23 mouse cellular contexts compared by ENCODE assay signal in genomic region chr19:48079718-48080117, GRCm38 (mm10).
DNase-seq lines count a peak whose midpoint lies in the region; ATAC-seq and TF ChIP-seq lines count a peak whose summit lies in the region.
"Had no signal": no experiment of that assay in that cellular context is flagged by ENCODE, and none has a peak within 500 bp of the region (broad histone marks: within the 10 kb centered on the region; RNA-seq: fewer than 3 reads in every experiment).

No protein-coding gene starts in this region.

- H3K27me3 ChIP-seq in limb, embryonic 13.5 days: peaks cover 7% of the 10 kb centered on the region
- H3K27me3 ChIP-seq: heart, embryonic 12.5 days; hindbrain, embryonic 15.5 days; neural tube, embryonic 12.5 days had no signal

- H3K4me2 ChIP-seq in limb, embryonic 13.5 days (replicated peaks): no peak overlapping the region
- H3K4me2 ChIP-seq: heart, embryonic 12.5 days; hindbrain, embryonic 15.5 days; liver, embryonic 11.5 days; neural tube, embryonic 12.5 days had no signal

- TF ChIP-seq POLR2A in brain, embryonic 14.5 days (IDR thresholded peaks at IDR 0.05; ENCODE audit: borderline replicate concordance, extremely low read depth, insufficient read depth, insufficient read length, poor library complexity, severe bottlenecking): no peak

- H3K27ac ChIP-seq in limb, embryonic 13.5 days: peak overlapping the region; percentile 52
- H3K27ac ChIP-seq: forebrain, embryonic 10.5 days; gastrocnemius, adult 2 months; hindbrain, embryonic 15.5 days; macrophage; midbrain, embryonic 10.5 days; neural tube, embryonic 12.5 days had no signal

- H3K36me3 ChIP-seq in limb, embryonic 13.5 days: no peaks in the 10 kb centered on the region
- H3K36me3 ChIP-seq: forebrain, embryonic 10.5 days; G1E; heart, embryonic 12.5 days; hindbrain, embryonic 15.5 days; midbrain, embryonic 10.5 days; neural tube, embryonic 12.5 days had no signal

- DNase-seq in heart, postnatal 4 days: peak; percentile 6
- DNase-seq in heart, adult 18-20 months: no peak
- DNase-seq in brain, embryonic 14.5 days (ENCODE audit: low read depth): peak; percentile 32
- DNase-seq in lung, postnatal 14 days: peak; percentile 26
- DNase-seq in layer of hippocampus, postnatal 36 days: no peak
- no peak for DNase-seq in cerebellum, postnatal 4 days (ENCODE audit: low spot score in 2 of 2)
- DNase-seq in left cerebral cortex, postnatal 25 days (ENCODE audit: low spot score in 2 of 2): no peak
- DNase-seq: cerebellum, adult 8-10 months; embryo, embryonic 11 days; forebrain, postnatal 0 days; gastrocnemius, adult 2 months; right cerebral cortex, postnatal 4 days had no signal

- peak; percentile 62; the same call in 1 of the 2 replicates for ATAC-seq in limb, embryonic 13.5 days (ENCODE audit: low FRiP score, low read depth)
- ATAC-seq: activated CD4-positive, CD25-positive, alpha-beta regulatory T cell, adult 4 months; forebrain, postnatal 0 days; intestine, embryonic 16.5 days had no signal

- TF ChIP-seq CTCF in brain, embryonic 14.5 days (IDR thresholded peaks at IDR 0.05; ENCODE audit: borderline replicate concordance, extremely low read depth, insufficient read depth, insufficient read length): no peak

- H3K4me3 ChIP-seq in limb, embryonic 13.5 days: no peak overlapping the region
- H3K4me3 ChIP-seq: forebrain, embryonic 10.5 days; gastrocnemius, adult 2 months; heart, embryonic 12.5 days; hindbrain, embryonic 15.5 days; midbrain, embryonic 10.5 days; neural tube, embryonic 12.5 days had no signal

- WGBS in limb, embryonic 13.5 days: 50% methylated on average over 3 of the region's 3 CpGs

- no peak overlapping the region for H3K9ac ChIP-seq in limb, embryonic 13.5 days
- H3K9ac ChIP-seq: forebrain, postnatal 0 days; heart, embryonic 12.5 days; hindbrain, embryonic 15.5 days; neural tube, embryonic 12.5 days had no signal

- H3K4me1 ChIP-seq in limb, embryonic 13.5 days: peaks cover 39% of the 10 kb centered on the region
- H3K4me1 ChIP-seq: heart, embryonic 12.5 days; hindbrain, embryonic 15.5 days; neural tube, embryonic 12.5 days had no signal

- intact Hi-C loops in left cerebral cortex, postnatal 25 days (cut with DNase I): no loop called here

- no peaks in the 10 kb centered on the region for H3K9me3 ChIP-seq in limb, embryonic 13.5 days
- H3K9me3 ChIP-seq: forebrain, embryonic 10.5 days; heart, embryonic 12.5 days; hindbrain, embryonic 15.5 days; midbrain, embryonic 10.5 days; neural tube, embryonic 12.5 days had no signal

Comparison
In these comparisons a context has a peak if more than half of its experiments do, and no peak if none do; other contexts are left out.
1. DNase-seq: peak in heart, postnatal 4 days (single experiment), brain, embryonic 14.5 days (single experiment) and lung, postnatal 14 days (single experiment); none in heart, adult 18-20 months (0 of 2), layer of hippocampus, postnatal 36 days (0 of 2), cerebellum, postnatal 4 days (0 of 2) and left cerebral cortex, postnatal 25 days (0 of 2).